Mouse (Mus musculus) megakaryocyte, embryonic 14.5 days (primary cell): ENCODE data around the gene Map4k3.

Experiments
- FLI1 ChIP-seq: IDR thresholded peaks from 2 replicates; pipeline ENCODE4 v1.6.1; 2012; ENCODE audit warnings: low read length, inconsistent platforms, mixed read lengths
- GATA1 ChIP-seq: IDR thresholded peaks from 3 replicates; pipeline ENCODE4 v1.6.1; 2012; ENCODE audit warnings: mixed read lengths, low read length, inconsistent platforms, borderline replicate concordance

- no peak for TF ChIP-seq GATA1
- TF ChIP-seq FLI1: no peak
Measured at GRCm38 (mm10) chr17:80603079-80603625, 125.1 kb downstream of the Map4k3 start.
